Mouse (Mus musculus) erythroblast, embryonic 14.5 days (primary cell): ENCODE measurements at regions not wholly inside any gene's neighbourhood (a gene's known extent, or its start where the extent isn't known, plus 50 kb on each side); places are given as distances from the start of the nearest gene placed in this dataset.

Source experiments
- GATA1 ChIP-seq: IDR thresholded peaks from 2 replicates; pipeline ENCODE4 v1.6.1; 2012; ENCODE audit warnings: low read length, inconsistent platforms, mixed read lengths
- TAL1 ChIP-seq: IDR thresholded peaks from 3 replicates; pipeline ENCODE4 v1.6.1; 2012; ENCODE audit warnings: low read length, inconsistent platforms, mixed read lengths

GRCm38 (mm10) chr15:62138701-62139100 is 1215.9 kb upstream of the A1bg start:
- no peak for TF ChIP-seq GATA1
- TF ChIP-seq TAL1: no peak
